Mouse (Mus musculus): Measurements from ENCODE around the gene Cfap298.

DNA sequence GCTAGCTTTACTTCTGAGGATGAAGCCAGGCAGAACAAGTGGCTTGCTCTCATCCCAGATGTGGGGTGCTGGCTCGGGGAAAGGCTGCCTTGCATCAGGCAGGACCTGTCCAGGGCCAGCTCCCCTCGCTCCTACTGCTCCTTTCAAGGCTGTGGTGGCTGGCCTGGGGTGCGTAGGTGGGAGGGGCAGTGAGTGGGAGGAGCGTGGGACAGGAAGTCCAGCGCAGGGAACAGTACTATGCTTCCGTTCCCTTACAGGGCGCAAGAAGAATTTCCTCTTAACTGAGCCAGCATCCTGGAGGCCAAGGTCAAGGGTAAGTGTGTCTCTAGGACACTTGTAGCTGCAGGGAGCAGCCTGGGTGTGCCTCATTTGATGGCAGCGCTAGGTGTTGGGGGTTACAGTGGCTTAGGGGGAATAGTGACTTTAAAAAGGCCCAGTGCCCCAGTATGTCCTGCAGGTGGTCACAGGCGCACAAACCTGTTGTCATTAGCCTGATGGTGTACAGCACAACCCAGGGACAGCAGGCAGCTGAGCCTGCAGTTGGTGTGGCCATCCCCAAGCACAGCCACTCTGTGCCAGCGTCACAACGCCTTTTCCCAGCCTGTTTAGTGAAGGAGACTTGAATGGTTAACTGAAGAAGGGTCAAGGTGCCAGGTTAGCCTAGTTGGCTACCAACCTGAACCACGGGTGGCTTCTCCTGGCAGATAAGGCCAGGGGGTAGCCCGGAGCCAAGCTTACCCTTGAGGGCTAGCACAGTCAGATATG lies 10.1 kb downstream of the Cfap298 start:
- no peak for TF ChIP-seq POLR2A (IDR thresholded peaks at IDR 0.05; ENCODE audit: borderline replicate concordance, extremely low read depth, low read depth, low read length)
- no peak for TF ChIP-seq CTCF (IDR thresholded peaks at IDR 0.05; ENCODE audit: insufficient read depth, low read length)
